Mouse (Mus musculus) ES-E14 (cell line): ENCODE measurements around the gene Bmp8a. TPM values are rescaled to one million over a fixed set of nuclear protein-coding genes. Genes with fewer than 3 reads are reported as not detected.
"Not testable (repeated sequence)": the region's sequence is repeated elsewhere in the genome, so short reads cannot be mapped to it uniquely, and the experiment has no call there.

Source experiments
- DNase-seq: peaks from one replicate; pipeline ENCODE4 v3.0.0-alpha.2; 2013; ENCODE audit warnings: low read depth, low spot score
- H3K27ac ChIP-seq: 2 replicates; pipeline ENCODE4 v1.5.1; 2012; ENCODE audit warnings: low read depth, mild to moderate bottlenecking, low read length, moderate library complexity, mixed read lengths; ENCODE audit not compliant: poor library complexity, insufficient read depth, severe bottlenecking
- H3K36me3 ChIP-seq: 2 replicates; pipeline ENCODE4 v1.6.1; 2012; ENCODE audit warnings: mild to moderate bottlenecking, low read length, moderate library complexity, mixed read lengths; ENCODE audit not compliant: control insufficient read depth, poor library complexity, insufficient read depth, severe bottlenecking
- H3K4me1 ChIP-seq, 2 experiments: fragments of 150-350 bp in 1 of 2; sonication (generic) in 1 of 2; 2 replicates each; pipeline ENCODE4 v1.6.1; 2012; ENCODE audit warnings: low read length in 2 of 2, mild to moderate bottlenecking in 1 of 2, mixed read lengths in 1 of 2; ENCODE audit not compliant: control insufficient read depth in 2 of 2, insufficient read depth in 2 of 2, poor library complexity in 1 of 2
- H3K4me3 ChIP-seq, 2 experiments: fragments of 150-350 bp in 1 of 2; sonication (generic) in 1 of 2; 2 replicates each; pipeline ENCODE4 v1.5.1; 2012; ENCODE audit warnings: low read length in 2 of 2, low read depth in 1 of 2, mild to moderate bottlenecking in 1 of 2, mixed read lengths in 1 of 2; ENCODE audit not compliant: insufficient read depth in 1 of 2, poor library complexity in 1 of 2, severe bottlenecking in 1 of 2
- H3K9ac ChIP-seq: 2 replicates; pipeline ENCODE4 v1.6.1; 2012; ENCODE audit warnings: low read depth, mild to moderate bottlenecking, low read length, mixed read lengths; ENCODE audit not compliant: poor library complexity, insufficient read depth, severe bottlenecking
- H3K9me3 ChIP-seq: fragments of 150-350 bp; sonication (generic); 2 replicates; pipeline ENCODE4 v1.6.1; 2012; ENCODE audit warnings: low read depth, mild to moderate bottlenecking, low read length; ENCODE audit not compliant: control insufficient read depth, insufficient read depth
- CHD2 ChIP-seq: IDR thresholded peaks from 2 replicates; pipeline ENCODE4 v1.6.1; 2014; ENCODE audit warnings: mild to moderate bottlenecking, low read depth, low read length, inconsistent platforms
- HCFC1 ChIP-seq: IDR thresholded peaks from 2 replicates; pipeline ENCODE4 v1.6.1; 2012; ENCODE audit warnings: low read length, inconsistent platforms, borderline replicate concordance; ENCODE audit not compliant: insufficient read depth
- MAFK ChIP-seq: IDR thresholded peaks from 2 replicates; pipeline ENCODE4 v1.6.1; 2014; ENCODE audit warnings: mild to moderate bottlenecking, low read depth, low read length, inconsistent platforms; ENCODE audit not compliant: insufficient read depth
- ZC3H11A ChIP-seq: IDR thresholded peaks from 2 replicates; pipeline ENCODE4 v1.6.1; 2012; ENCODE audit warnings: low read depth, mild to moderate bottlenecking, inconsistent platforms, low read length, borderline replicate concordance
- ZNF384 ChIP-seq: IDR thresholded peaks from 2 replicates; pipeline ENCODE4 v1.6.1; 2012; ENCODE audit warnings: low read depth, low read length, inconsistent platforms
- in situ Hi-C, 2 experiments: fragments of 600-800 bp; cut with MboI; formaldehyde crosslinking; loops; one replicate each; pipeline ENCODE4 v1.15.1; 2025; ENCODE audit warnings: low sequenced_read_pairs in 2 of 2, inconsistent platforms in 1 of 2; ENCODE audit not compliant: unreplicated experiment in 2 of 2
- total RNA-seq: library from RNA; depleted of rRNA; stranded (reverse); fragments of 300-350 nt; gene quantifications from 2 replicates; pipeline ENCODE4 v1.2.3, GENCODE M21; 2012

The Bmp8a gene
- total RNA-seq, 1 experiment, result 7.1 TPM

DNA sequence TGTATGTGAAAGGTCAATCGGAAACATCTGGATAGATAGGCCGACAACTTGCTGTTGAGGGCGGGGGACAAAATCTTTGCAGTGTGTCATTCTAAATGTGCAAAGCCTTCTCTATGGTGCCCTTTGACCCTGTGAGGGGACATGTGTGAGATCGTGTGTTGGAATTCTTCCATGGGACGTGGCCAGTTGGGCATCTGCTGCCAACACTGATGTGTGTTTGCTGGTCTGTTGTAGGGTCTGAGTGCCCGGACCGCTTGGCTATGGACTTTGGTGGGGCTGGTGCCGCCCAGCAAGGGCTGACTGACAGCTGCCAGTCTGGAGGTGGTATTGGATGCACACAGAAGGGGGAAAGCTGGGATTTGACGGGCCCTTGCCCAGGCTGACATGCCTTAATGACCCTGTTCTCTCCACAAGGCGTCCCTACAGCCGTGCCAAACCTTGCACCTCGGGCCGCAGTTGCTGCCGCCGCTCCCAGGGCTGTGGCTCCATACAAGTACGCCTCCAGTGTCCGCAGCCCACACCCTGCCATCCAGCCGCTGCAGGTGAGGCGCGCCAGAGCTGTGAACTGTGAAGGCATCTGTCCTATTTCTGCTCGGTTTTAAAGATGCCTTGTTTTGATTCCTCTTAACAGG lies 47.4 kb downstream of the Bmp8a start:
- Histone ChIP-seq H3K9me3 (no peaks in the 10 kb centered on the region), H3K9ac (no peak overlapping the region), H3K4me3 (no peak overlapping the region), H3K27ac (no peak overlapping the region), H3K4me1 (no peaks in the 10 kb centered on the region; a peak in 1 of 4 replicates), H3K36me3 (peaks cover 82% of the 10 kb centered on the region)
- TF ChIP-seq MAFK, result no peak
- TF ChIP-seq ZC3H11A, result no peak
- no peak for TF ChIP-seq HCFC1
- TF ChIP-seq CHD2, result no peak
- no peak for TF ChIP-seq ZNF384
- in situ Hi-C loops, result no loop called here
- DNase-seq, result no peak

DNA sequence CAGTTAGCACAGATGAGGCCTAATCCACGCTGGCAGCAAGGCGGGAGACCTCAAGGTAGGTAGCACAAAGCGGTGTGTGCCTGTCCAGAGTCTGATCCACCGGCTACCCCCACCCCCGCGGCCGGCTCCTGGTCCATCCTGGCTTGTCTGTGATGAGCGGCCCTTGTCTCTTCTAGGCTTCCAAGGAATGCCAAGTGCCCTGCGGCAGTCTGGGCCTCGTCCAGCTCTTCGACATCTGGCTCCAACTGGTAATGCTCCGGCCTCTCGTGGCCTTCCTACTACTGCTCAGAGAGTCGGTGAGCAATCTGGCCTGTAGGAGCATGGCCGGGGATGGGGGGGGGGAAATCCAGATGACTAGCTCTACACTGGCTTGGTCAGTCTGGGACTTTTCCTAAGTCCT lies 48.0 kb downstream of the Bmp8a start:
- H3K4me1 ChIP-seq, DNase-seq, in situ Hi-C loops, H3K9ac ChIP-seq, H3K9me3 ChIP-seq, H3K4me3 ChIP-seq, H3K27ac ChIP-seq: not testable (repeated sequence)
- peaks cover 86% of the 10 kb centered on the region for H3K36me3 ChIP-seq

DNA sequence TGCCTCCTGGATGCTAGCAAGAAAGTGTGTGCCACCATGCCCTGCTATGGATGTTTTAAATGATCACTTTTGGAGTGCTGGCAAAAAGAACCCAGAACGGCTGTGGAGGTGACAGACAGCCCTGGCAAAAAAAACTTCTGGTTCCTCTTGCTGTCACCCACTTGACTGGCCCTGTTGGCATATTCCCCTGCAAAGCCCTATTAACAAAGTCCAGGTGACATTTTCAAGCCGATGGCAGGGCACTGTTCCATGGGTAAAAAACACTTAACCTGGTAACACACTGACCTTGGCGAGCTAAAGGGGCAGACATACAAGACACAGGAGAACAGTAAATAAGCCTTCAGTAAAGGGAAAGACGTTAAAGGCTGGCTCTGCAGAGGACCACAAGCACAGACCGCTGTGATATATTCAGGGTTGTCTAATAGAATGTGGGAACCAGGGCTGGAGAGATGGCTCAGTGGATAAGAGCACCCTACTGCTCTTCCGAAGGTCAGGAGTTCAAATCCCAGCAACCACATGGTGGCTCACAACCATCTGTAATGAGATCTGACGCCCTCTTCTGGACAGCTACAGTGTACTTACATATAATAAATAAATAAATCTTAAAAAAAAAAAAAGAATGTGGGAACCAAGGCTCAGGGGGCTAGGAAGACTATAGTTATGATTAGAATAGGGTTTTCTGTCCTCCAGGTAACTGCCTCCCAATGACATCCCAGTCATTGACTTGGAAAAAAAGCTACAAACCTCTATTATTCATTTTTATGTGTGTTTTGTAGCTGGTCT lies 49.2 kb downstream of the Bmp8a start:
- TF ChIP-seq ZNF384 (peak; percentile 63; the same call in 1 of the 2 replicates), MAFK (no peak), HCFC1 (no peak), CHD2 (no peak), ZC3H11A (no peak)
- in situ Hi-C loops, result no loop called here
- H3K9ac ChIP-seq, result no peak overlapping the region

DNA sequence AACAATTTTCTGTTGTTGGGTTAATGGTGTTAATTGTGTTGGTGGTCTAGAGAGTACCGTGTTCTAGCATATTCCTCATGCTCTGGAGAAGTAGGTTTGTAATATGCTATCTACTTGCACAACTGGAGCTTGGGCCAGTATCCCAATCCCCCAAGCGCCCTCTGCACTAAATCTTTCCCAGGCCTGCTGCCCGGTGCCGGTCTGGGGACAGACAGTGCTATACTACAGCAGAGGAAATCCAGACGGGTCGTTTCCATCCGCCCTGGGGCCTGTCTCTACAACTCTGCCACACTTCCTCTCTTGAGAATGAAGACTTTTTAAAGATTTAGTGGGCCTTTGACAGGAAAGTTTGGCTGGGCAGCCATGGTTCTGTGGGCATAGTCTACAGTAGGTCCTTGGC lies 50.1 kb downstream of the Bmp8a start:
- in situ Hi-C loops, result no loop called here
- peaks cover 0 to 3% of the 10 kb centered on the region in 2 experiments; a peak in 2 of 4 replicates for H3K4me1 ChIP-seq

More for the DNA sequence above, 49.2 kb downstream of the Bmp8a start:
- Histone ChIP-seq H3K4me1 (no peaks in the 10 kb centered on the region; a peak in 2 of 4 replicates), H3K4me3 (no peak overlapping the region), H3K36me3 (peaks cover 91% of the 10 kb centered on the region), H3K9me3 (no peaks in the 10 kb centered on the region), H3K27ac (no peak overlapping the region)
- no peak for DNase-seq

DNA sequence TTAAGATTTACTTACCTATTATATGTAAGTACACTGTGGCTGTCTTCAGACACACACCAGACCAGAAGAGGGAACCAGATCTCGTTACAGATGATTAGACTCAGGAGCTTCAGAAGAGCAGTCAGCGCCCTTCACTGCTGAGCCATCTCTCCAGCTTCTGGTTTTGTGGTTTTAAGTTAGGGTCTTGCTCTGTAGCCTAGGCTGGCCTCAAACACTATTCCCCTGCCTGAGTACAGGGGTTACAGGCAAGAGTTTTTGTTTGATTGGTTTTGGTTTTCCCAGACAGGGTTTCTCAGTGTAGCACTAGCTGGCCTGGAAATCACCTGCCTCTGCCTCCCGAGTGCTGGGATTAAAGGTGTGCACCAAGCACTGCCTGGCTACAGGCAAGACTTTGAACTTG lies 50.7 kb downstream of the Bmp8a start:
- Histone ChIP-seq H3K36me3 (peaks cover 92% of the 10 kb centered on the region), H3K9ac (no peak overlapping the region), H3K4me1 (peaks cover 0 to 3% of the 10 kb centered on the region in 2 experiments; a peak in 2 of 4 replicates), H3K9me3 (no peaks in the 10 kb centered on the region), H3K27ac (no peak overlapping the region), H3K4me3 (no peak overlapping the region)
- TF ChIP-seq MAFK, result no peak
- TF ChIP-seq HCFC1, result no peak
- TF ChIP-seq CHD2, result no peak
- no peak for TF ChIP-seq ZNF384
- no peak for TF ChIP-seq ZC3H11A
- in situ Hi-C loops, result no loop called here
- no peak for DNase-seq

More for the DNA sequence above, 50.1 kb downstream of the Bmp8a start:
- H3K4me3 ChIP-seq, result no peak overlapping the region
- no peak overlapping the region for H3K27ac ChIP-seq
- H3K36me3 ChIP-seq, result peaks cover 92% of the 10 kb centered on the region
- no peak for DNase-seq
- H3K9me3 ChIP-seq, result no peaks in the 10 kb centered on the region
- no peak overlapping the region for H3K9ac ChIP-seq
- TF ChIP-seq ZNF384, result no peak
- TF ChIP-seq MAFK, result no peak
